Mouse (Mus musculus) urinary bladder, postnatal 4 days (tissue): ENCODE data around the gene Mypop.

Source experiments
- DNase-seq, 2 experiments: peaks; one replicate each; pipeline ENCODE4 v3.0.0; 2021 to 2022; ENCODE audit warnings: low spot score in 2 of 2

Gene Mypop

DNA sequence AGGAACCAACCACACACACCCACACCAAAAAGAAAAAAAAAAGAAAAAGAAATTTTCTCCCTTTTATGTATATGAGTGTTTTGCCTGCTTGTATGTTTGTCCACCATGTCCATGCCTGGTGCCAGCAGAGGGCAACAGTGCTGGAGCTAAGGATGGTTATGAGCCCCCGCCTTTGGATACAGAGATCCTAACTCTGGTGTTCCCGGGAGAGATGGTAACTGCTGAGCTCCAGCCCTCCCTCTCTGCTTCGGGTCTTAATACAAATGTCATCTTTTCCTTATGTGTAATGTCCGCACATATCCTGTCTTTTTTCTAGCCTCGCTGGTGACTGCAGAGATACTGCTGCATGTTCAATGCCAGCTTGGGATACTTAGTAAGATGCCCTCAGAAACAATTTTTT lies 1.1 kb upstream of the Mypop start:
- DNase-seq = no peak

DNA sequence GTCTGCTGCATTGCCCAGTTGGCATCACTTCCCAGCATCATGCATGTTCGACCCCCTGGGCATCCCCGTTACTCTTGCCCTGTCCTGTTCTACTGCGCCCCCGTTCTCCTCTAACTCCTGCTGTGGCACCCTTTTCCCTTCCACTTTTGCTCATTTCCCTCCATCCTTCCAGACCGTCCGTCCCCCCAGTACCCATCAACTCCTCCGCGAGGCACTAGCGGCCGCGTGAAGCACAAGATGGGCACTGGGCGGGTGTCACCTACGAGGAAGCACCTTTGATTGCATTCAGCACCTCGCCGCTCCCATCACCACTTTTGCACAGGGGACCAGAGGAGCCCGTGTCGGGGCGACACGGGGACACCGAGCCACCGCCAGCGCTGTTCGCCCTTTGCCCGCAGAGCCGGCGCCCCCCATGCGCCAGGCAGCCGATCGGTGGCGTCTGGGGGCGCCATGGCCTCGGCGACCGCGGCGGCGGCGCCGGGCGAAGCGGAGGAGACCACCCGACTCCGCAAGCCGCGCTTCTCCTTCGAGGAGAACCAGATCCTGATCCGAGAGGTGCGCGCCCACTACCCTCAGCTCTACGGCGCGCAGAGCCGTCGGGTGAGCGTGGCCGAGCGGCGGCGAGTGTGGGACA lies 732 bp downstream of the Mypop start:
- no peak for DNase-seq

DNA sequence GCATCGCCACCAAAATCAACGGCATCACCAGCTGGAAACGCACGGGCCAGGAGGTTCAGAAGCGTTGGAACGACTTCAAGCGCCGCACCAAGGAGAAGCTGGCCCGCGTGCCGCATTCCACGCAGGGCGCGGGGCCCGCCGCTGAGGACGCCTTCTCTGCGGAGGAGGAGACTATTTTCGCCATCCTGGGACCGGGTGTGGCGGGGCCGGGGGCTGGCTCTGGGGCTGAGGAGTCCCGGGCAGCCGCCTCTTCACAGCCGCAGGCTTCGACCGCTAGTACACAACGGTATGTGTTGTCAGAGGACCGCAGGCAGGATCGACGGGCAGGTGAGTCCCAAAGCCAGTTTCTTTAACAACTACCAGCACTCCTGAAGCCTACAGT lies 1.2 kb downstream of the Mypop start:
- no peak for DNase-seq

DNA sequence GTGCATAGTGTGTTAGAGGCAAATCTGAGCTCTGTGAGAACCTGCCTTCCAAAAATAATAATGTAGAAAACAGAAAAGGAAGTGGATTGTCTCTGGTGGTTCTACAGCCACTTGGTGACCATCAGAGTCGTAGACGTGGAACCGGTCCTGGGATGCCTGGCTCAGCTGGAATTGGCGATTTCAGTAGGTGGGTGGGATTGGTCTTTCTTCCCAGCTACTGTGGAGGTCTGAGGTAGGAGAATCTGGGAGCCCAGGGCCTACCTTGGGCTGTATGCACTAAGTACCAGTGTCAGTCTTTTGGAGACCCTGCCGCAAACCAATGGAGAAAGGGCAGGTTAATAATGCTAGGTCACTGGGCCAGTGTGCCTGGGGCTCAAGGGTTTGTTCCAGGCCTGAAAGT lies 2.0 kb downstream of the Mypop start:
- DNase-seq = no peak

DNA sequence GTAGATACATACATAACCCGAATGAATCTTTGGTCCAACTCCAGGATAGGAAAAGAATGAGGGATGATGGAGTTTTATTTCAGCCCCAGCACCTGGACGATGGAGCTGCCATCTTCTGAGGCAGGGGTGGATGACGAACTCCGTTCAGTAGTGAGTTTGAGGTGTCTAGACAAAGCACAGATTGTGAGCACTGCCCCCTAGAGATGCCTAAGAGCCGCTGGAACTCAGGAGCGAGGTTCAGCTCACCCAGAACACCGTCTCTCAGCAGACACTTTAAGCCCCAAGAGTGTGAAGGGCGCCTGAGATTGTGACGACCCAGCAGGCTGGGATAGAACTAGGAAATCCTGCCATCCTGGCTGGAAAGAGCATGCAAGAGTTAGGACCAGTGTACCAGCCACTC lies 7.8 kb downstream of the Mypop start:
- no peak for DNase-seq

DNA sequence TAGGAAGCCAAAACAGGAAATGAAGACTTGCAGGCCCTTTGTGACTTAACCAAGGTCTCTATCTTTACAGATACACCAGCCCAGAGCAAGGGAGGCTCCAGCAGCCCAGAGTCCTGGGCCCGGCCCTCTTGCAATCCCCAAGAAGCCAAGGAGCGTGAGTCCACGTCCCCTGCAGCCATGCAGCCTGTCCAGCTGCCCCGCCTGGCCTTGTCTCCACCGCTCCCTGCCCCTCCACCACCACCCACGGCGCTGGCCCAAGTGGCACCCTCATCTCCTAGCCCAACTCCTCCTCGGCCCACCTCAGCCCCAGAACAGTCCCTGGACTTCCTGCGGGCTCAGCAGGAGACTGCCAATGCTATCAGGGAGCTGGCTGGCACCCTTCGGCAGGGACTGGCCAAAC lies 9.4 kb downstream of the Mypop start:
- no peak for DNase-seq

DNA sequence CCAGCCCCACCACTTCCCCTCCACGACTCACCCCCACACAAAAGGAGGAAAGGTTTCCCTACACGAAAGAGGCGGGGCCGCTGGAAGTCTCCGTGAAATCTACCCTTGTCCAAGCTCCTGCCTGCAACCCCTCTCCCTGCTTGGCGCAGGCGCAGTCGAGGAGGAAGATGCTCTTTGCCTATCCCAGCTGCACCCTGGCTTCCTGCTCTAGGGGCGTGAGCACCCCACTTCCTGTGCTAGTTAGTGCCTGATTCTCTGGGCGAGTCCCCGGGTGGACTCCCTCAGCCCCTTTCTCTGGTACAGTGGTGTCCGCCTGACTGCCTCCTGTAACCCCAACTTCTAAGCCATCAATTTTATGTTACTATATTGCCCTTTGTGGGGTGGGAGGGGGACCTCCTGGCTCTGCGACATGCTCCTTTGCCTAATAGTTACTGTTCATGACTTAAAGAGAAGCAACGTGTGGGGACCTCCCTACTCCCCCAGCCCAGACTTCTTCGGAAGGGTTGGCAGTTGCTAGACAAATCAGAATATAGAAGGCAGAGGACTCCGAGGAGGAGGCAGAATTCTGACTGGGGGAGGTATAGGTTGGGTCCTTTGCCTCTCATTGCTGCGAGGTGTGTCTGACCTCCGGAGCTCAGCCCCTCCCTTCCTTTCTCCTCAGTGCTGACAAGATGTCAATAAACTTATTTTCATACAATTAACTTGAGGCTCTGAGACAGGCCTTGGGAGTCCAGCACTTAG lies 10.2 kb downstream of the Mypop start:
- peak in 1 of 2 experiments; percentile 65 for DNase-seq

DNA sequence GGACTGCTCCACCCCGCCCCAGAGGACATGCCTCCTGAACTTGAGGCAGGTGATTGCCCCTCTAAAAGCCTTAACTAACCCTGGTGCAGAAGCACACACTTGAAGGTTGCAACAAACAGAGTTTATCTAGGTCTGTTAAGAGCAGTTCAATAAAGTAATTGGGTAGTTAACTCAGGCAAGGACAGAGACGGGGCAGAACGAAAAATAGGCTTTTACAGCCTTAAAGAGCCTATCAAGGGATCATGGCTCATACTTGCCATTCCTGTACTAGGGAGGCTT lies 10.7 kb downstream of the Mypop start:
- no peak for DNase-seq

DNA sequence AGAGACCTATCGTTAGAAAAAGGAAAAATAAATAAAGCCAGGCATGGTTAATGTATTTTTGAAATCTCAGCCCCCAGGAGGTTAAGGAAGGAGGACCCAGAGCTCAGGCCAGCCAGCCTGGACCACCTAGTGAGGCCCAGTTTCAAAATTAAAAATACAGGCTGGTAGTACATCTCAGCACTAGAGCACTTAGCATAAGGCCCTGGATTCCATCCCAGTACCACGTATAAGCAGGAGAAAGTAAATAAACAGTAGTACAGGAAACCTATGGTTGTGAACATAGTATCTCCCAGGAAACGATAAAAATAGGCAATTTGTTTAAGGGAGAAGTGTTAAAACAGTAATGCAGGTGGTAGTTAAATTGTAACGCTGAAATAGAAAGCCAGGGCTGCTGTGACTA lies 11.1 kb downstream of the Mypop start:
- no peak for DNase-seq

DNA sequence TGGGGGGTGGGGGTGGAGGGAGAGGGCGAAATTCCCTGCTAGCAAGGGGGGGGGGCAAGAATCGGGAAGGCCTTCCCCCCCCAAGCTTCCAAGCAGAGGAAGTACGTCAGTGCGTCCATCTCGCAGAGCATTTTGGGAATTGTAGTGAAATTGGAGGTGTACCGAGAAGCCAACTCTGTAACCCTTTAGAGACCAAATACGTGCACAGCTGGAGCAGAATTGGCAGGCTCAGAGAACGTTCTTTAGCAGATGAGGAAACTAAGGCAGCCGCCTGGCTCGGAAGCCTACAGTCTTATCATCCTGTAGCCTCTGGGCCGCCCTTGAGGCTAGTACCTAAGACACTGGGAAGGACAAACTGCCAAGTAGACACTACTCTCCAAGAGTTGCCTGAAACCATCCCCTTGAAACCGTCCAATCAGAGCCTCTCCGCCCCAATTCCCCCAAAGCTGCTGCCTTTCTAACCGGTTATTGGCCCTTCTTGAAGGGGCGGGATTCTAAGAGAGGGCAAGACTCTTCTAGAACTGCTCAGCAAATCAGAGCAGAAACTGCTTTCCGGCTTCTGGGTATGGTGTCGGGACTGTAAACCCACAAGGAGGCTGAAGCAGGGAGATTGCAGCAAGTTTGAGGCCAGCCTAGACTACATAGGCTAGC lies 11.9 kb downstream of the Mypop start:
- peak in 1 of 2 experiments; percentile 61 for DNase-seq

DNA sequence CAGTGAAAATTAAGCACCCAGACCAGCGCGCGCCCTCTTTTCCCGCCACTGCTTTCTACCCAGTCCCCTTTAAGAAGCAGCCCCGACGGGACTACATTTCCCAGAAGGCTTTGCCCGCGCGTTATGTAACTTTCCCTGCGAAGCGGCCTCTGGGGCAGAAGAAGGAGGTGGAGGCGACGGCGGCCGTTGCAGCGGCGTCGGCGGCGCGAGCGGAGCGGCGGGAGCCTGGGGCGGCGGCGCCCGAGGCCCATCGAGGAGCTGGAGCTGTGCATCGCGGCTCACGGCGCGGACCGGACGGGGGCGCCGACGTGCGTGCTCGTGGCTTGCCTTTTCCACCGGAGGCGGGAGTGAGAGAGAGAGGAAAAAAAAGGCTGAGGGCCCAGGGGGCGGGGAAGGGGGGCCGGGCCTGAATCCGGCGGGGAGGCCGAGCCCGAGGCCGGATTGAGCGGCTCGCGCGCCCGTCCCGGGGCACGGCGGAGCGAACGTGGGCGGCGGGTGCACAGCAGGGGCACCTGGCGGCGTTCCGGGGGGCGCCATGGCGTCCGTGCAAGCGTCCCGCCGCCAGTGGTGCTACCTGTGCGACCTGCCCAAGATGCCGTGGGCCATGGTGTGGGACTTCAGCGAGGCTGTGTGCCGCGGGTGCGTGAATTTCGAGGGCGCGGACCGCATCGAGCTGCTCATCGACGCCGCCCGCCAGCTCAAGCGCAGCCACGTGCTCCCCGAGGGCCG lies 13.0 kb downstream of the Mypop start, which contains the start of gene Irf2bp1:
TSS of gene Irf2bp1 (plus strand) at position 143 of the 729 bp plus-strand sequence.
- peak; percentile 89 to 93 for DNase-seq

DNA sequence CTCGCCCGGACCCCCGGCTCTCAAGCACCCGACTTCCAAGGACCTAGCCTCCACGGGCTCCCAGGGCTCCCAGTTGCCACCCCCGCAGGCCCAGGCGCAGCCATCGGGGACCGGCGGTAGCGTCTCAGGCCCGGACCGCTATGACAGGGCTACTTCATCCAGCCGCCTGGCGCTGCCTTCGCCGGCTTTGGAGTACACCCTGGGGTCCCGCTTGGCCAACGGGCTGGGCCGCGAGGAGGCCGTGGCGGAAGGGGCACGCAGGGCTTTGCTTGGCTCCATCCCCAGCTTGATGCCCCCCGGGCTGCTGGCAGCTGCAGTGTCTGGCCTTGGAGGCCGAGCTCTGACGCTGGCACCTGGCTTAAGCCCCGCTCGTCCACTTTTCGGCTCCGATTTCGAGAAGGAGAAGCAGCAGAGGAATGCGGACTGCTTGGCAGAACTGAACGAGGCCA lies 13.6 kb downstream of the Mypop start:
- no peak for DNase-seq

DNA sequence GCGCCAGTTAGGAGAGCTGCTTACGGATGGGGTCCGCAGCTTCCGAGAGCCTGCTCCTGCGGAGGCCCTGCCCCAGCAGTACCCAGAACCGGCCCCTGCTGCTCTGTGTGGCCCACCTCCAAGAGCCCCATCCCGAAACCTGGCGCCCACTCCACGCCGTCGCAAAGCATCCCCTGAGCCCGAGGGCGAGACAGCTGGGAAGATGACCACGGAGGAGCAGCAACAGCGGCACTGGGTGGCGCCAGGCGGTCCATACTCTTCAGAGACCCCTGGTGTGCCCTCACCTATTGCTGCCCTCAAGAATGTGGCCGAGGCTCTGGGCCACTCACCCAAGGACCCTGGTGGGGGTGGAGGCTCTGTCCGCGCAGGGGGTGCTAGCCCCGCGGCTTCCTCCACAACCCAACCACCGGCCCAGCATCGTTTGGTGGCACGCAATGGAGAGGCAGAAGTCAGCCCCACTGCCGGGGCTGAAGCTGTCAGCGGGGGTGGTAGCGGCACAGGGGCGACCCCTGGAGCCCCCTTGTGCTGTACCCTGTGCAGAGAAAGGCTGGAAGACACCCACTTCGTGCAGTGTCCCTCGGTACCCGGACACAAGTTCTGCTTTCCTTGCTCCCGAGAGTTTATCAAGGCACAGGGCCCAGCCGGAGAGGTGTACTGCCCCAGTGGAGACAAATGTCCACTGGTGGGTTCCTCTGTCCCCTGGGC lies 14.5 kb downstream of the Mypop start:
- DNase-seq = no peak

DNA sequence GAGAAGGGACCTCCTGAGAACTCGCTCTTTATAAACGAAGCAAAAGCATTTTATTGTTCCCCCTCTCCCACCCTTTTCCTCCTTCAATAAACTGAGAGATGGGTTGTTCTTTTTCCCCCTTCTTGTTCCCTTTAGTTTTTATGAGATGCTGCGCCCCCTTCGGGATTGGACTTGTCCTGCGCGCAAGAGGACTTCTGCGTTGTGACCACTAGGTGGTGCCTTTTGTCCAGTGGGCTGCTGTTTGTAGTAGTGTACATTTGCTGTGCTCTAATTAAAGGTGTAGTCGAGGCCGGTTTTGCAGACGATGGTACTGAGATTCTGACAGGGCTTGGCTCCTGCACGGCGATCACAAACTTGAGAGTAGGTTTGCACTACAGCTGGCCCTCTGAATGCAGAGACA lies 15.4 kb downstream of the Mypop start:
- peak; percentile 75 to 89 for DNase-seq

DNA sequence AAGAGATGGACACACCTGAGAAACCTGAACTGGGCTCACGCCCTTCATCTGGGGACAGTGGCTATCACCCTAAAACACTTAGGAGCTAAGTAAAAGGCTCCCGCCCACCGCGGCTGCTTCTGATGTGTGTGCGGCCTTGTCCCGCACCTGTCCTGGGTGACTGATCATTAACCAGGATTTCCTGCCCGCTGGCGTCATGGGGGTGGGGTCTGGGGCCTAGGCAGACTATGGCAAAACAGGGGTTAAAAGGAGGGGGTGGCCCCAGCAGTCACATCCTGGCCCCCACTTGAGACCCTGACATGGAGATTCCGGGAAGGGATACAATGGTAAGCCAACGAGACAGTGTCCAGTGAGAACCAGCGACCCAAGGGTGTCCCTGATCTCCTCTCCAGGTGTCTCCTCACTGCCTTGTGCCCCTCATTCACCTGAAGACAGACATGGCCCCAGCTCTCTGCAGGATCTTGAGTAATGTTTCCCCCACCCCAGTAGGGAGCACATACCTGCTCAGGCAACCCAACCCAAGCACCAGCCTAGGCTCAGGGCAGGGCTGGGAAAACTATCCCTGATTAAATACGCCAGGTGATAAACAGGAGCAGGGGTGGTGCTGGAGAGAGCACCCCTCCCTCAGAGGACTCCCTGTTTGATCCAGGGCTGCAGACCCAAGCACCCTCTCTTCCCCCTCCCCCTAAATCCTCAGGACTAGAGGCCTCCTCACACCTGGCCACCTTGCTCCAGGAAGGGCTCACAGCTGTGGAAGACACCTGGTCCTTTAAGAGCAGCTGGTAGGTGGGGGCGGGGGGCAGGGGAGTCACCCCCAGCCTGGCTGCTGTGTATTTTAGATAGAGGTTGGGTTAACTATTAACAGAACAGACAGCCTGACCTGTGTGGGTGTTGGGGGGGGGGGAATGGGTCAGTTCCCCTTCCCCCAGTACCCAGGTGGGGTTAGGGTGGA lies 16.3 kb downstream of the Mypop start:
- no peak for DNase-seq

DNA sequence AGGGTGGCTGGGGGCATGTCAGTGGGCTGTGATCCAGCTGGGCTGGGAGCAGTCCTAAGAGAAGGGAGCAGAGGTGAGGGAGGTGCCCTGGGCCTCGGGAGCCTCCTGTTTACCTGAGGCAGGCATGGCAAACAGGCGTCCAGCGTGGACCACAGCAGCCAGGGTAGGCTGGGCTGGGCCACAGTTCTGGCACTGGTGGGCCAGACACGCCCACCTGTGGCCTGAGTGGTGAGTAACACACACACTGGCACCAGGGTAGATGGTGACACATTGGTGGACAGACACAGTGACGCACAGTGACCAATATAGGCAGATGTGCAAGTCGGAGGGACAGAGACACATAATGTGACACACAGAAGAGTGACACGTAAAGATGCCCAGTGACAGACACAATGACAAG lies 19.5 kb downstream of the Mypop start:
- no peak for DNase-seq

DNA sequence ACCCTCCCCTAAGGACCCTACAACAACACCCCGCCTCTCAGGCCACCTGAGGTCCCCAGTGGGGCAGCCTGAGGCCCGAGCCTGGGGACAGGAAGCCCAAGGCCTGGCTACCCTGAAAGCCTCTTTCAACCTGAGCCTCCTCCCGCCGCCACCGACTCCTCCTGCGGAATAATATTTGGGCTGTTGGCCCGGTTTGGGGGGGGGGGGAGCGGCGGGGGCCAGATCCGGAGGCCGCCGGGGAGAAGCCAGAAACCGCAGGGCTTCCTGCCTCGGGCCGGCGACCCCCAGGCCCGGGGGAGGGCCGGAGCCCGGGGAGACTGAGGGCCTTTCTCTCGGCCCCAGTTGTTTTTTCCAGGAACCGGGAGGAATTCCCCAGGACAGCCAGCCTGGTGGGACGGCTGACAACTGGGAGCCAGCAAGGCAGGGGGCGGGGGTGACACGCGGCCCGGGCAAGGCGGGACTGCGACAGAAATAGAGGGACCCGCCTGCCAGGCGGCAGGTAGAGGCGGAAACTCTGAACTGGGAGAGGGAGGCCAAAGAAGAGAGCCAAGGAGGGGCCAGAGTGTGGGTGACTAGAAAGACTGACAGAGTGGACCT lies 21.1 kb downstream of the Mypop start:
- no peak for DNase-seq

DNA sequence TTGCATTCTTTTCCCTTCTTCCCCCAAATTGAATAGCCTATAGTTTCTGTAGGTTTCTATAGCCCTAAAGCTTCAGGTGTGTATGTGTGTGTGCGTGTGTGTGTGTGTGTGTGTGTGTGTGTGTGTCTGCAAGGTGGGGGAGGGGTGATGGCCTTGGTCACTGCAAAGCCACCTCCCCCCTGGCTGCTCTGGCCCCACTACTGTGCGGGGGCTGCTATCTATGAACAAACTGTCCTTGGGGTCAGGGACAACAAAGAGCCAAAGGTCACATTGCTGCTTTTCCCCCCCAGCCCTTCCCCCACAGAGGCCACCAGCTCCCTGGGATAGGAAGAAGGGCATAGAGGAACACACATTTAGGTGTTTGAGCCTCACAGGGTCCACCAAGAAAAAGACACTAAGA lies 21.8 kb downstream of the Mypop start:
- no peak for DNase-seq

DNA sequence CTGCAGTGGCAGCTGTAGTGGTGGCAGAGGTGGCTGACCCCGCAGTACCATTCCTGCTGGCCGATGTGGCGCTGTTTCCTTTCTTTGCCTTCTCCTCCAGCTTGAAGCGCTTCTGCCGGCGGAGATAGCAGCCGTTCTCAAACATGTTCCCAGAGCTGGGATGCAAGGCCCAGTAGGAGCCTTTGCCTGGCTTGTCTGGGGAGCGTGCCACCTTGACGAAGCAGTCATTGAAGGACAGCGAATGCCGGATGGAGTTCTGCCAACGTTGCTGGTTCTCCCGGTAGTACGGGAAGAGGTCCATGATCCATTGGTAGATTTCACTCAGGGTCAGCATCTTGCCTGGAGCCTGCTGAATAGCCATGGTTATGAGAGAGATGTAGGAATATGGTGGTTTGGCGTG lies 23.4 kb downstream of the Mypop start:
- DNase-seq = no peak

DNA sequence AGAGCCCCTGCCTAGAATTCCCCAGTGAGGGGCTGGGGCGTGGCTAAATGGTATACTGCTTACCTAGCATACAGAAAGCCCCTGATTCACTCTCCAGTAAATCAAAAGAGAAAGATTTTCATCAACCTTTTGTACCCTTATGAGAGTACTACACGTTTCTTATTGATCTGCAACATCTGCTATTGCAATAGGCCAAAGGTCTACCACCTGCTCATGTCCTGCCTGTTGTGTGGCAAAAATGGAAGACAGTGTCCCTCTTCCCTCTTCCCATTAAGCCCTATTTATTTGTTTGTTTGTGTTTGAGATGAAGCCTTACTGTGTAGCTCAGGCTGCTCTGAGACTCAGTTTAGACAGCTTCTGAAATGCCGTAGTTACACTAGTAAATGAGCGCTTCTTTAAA lies 25.0 kb downstream of the Mypop start:
- DNase-seq = no peak
